Mouse (Mus musculus): ENCODE measurements around the gene Chchd10.

DNA sequence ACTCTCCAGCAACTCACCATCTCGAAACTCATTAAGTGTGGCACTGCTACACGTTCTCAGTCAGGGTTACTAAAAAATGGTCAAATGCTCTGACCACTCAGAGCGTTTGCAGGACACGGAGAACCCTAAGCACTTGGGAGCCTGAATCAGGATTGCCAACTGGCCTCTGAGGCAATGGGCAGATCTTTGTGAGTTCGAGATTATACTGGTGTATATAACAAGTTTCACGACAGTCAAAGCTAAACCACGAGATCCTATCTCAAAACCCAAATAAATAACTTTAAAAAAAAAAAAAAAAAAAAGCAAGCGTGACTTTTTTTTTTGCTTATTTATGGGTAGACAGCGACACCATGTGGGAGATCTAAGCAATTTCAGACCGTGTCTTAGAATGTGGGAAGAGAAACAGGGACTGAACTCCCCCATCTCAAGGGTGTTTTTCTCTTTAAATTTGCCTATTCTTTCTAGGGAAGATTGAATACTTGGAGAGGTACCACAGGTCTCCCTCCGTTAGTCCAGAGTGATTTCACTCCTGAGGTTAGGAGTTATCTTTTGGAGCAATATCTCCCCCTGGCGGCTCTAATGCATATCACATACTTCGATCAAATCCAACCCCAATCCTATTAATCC is 18.6 kb downstream of the Chchd10 start:
- TF ChIP-seq POLR2A (IDR thresholded peaks at IDR 0.05; ENCODE audit: insufficient read length, low read depth) (no peak), SRF (IDR thresholded peaks at IDR 0.05; ENCODE audit: control insufficient read depth, insufficient read length, low read depth) (no peak)

All from myocyte (in vitro differentiated cells).